Mouse (Mus musculus) ES-CJ7 (cell line): ENCODE measurements around the gene Gpc6.

Source experiments
- DNase-seq: peaks from one replicate; pipeline ENCODE4 v3.0.0; 2011; ENCODE audit warnings: low read depth, low spot score

Gene Gpc6

DNA sequence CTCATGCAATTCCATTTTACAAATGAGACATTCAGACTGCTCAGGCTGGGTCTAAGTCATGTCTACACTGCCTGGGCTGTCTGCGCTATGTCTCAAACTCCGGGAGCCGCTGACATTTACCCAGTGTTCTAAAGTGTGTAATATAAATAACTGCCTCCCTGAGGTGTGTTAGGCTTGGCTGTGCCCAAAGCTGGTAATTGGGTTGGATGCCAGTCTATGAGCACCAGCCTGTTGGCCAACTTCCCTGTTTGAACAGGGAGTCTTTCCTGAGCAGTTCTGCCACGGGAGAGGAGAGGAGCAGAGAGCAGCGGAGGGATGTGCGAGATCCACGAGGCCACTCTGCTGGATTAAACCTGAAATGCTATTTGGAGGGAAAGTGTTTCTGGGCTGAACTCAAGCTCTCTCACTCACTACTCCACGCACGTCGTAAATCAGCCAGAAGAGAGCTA is 785.4 kb downstream of the Gpc6 start:
- DNase-seq = no peak

GRCm38 (mm10) chr14:117712311-117712710 is 787.2 kb downstream of the Gpc6 start:
- no peak for DNase-seq

DNA sequence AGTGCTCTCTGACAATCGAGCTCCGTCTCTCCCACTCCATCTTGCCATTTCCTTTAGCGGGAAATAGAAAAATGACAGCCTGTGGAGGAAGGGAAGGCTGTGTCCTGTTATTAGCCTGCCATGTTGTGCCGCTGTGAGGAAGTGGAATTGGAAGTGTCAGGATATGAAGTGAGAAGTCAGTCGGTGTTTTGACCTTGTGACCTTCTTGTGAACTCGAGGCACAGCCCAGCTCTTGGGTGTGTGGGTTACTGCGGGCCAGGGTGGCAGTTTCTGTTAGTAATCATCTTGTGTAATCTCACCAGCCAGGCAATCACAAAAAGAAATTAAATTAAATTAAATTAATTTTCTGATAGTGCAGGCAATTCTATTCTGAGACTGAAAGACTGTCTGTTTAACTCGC is 789.0 kb downstream of the Gpc6 start:
- no peak for DNase-seq

DNA sequence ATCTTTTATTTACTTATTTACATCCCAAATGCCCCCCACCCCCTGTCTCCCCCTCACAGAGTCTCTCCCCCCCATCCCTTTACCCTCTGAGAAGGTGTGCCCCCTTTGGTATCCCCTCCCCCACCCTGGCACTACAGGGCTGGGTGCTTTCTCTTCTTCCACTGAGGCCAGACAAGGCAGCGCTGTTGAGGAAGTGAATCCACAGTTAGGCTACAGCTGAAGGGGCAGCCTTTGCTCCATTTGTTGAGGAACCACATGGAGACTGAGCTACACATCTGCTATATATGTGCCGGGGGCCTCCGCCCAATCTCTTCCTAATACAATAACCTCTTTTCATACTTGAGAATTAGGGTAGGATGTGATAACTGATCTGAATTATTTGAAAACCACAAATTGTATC is 791.2 kb downstream of the Gpc6 start:
- DNase-seq = no peak

- DNase-seq = no peak
Observed at GRCm38 (mm10) chr14:117728741-117729140, 803.6 kb downstream of the Gpc6 start.

- no peak for DNase-seq
Observed at GRCm38 (mm10) chr14:117755231-117755630, 830.1 kb downstream of the Gpc6 start.

DNA sequence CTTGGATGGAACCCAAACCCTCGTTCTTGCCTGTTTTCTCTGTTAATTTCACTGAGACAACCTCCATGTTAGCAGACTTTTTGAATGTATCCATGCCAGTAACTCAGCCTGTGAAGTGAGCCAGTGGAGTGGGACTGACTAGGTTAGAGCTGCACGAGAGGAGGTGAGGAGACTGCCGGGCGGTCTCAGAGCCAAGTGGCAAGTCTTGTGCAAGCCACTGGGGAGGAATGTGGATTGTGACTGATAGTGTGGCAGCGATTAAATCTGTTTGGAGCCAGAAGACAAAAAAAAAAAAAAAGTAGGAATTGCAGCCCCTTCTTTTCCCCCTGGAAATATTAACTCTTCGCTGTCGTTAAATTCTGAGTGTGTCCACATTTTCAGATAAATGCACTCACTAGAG is 831.4 kb downstream of the Gpc6 start:
- no peak for DNase-seq

DNA sequence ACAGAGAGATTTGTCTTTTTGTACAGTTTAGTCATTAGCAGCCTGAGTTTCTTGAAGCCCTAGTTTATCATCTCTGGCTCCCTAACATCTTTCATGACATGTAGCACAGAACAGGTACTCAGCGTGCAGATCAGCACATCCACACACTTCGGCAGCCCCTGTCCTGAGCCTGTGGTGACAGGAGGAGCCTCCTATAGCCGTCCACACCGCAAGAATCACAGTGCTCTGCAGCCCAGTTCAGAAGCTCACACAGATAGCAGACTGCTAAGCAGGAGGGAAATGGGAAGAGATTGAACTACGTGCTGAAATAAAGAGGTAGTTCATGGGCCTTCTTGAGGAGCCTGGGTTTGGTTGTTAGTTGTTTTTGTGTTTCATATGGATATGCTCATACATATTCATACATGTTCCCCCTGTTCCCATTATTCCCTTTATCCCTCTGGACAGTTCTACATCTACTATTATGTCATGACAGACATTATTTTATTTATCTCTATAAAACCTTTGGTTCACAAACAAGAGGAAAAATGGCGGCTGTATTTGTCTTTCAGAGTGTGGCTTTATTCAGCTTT is 832.8 kb downstream of the Gpc6 start:
- DNase-seq = no peak

DNA sequence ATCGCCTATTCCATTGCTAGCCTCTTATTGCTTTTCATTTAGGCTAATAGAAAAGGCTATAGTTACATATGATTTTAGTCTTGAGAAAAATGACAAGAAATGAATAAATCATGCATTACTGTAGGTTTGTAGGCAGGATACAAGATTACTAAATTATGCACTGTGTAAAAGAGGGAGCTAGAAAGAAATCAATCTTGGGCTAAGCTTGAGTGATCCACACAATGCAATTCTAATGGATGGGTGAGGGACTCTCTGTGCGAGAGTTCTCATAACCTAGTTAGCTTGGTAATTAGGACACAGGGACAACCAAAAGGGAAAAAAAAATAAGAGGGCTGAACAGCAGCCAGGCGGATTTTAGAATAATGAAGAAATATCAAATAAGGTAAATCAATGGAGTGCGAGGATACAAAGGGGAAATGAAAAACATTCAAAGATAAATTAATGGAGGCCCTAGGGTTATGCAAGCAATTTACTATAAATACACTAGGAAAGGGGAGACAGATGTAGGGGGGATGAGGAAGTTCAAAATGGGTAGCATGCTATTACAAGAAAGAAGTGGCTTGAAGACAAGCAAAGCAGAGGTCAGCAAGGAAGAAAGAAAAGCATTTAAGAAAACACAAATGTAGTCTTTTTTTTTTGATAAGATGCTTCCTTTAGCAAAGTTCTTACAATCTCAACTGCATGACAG is 835.9 kb downstream of the Gpc6 start:
- no peak for DNase-seq

DNA sequence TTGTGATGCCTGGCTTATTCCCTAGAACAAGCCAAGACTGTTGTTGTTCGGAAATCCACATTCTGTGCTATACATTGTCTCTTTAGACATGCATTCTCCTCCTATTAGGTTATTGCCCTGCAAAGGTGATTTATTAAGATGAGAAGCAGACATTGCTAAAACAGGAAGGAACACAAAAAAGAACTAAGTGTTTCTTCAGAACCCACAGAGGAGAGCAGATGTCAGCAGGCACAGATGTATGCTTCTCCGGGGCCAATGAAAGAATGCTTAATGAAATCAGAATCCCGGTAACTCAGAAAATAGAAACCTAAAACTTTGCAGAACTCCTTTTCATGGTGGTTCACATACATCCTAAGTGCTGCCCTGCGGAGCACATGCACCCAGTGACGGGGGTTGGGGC is 837.8 kb downstream of the Gpc6 start:
- DNase-seq = no peak

- DNase-seq = no peak
Observed at GRCm38 (mm10) chr14:117767861-117768260, 842.7 kb downstream of the Gpc6 start.

DNA sequence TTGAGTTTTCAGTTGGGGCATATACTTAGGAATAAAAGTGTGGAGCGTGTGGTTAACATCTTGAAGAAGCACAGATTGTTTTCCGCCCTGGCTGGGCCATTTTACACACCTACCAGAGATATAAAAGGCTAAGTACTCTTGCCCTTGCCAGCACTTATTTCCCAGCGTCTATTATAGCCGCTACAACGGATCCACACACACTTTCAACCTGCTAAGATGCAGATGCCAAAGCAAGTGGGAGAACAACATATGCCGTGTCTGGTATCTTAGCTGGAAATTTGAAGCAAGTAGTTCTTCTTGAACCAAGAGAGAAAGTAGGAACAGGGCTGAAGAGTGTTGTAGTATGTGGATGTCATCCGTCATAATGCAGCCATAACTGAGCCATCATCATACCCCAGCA is 843.6 kb downstream of the Gpc6 start:
- DNase-seq = no peak

GRCm38 (mm10) chr14:117773373-117773772 is 848.3 kb downstream of the Gpc6 start:
- DNase-seq = no peak

DNA sequence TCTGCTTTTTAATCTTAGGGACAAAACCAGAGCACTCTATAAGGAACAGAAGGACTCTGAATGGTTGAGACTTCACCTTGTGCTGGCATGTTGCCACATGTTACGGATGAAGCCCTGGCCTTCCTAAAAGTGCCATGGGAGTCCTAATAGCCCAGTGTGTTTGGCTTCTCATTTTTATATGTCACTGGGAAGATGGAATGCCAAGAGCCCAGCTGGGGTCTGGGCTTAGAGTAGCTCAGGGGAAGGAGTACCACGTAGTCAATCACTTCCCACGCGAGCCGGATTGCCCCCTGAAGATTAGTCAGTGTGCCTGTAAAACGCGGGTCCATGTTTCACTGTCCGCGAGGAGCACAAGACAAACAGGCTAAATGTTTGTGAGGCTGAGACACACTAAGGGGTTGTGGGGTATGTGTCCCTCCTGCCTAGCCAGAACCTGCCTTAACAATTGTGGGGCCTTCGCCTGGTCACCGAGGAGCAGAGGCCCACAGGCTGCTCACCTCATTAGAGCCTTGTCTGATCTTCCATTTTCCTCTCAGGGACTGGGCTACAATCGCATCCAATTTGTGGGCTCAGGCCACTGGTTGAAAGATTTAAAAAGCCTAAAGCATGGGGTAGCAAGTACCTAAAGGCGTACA is 852.9 kb downstream of the Gpc6 start:
- DNase-seq = no peak

DNA sequence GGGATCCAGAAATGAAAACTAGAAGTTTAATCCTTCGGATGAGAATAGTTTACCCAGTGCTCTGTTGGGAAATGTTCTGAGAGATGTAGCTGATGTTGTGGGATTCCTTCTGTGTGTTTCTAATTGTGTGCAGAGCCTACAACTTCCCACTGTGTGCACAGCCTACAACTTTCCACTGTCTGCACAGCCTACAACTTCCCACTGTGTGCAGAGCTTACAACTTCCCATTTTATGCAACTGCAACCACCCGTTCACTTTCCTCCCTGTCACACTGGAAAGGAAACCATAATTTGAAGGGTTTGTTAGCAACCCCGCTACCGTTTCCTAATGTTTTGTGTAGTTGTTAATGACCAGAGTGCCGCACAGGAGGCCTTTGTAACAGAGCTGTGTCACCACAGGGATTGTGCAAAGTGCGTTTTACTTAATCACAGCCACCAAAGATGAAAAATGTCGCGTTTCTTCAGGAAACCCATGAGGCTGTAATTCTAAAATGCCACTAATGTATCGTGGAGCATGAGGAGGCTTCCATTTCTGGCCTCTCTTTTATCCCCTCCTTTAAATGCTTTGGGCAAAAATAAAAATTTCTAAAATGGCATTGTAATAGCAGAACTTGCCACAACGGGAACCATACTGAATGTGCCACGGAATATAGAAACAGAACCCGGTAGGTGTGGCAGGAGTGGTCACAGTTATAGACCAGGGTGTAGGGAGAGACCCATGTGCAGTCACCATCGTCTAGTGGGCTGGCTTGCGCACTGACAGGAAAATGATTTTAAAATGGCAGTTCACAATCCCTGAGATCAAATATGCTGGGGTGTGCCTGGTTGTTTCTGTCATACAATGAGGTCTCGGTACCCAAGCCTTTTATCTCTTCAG is 853.7 kb downstream of the Gpc6 start:
- no peak for DNase-seq

GRCm38 (mm10) chr14:117781724-117782123 is 856.6 kb downstream of the Gpc6 start:
- DNase-seq = no peak

GRCm38 (mm10) chr14:117783671-117784262 is 858.7 kb downstream of the Gpc6 start:
- DNase-seq = no peak

DNA sequence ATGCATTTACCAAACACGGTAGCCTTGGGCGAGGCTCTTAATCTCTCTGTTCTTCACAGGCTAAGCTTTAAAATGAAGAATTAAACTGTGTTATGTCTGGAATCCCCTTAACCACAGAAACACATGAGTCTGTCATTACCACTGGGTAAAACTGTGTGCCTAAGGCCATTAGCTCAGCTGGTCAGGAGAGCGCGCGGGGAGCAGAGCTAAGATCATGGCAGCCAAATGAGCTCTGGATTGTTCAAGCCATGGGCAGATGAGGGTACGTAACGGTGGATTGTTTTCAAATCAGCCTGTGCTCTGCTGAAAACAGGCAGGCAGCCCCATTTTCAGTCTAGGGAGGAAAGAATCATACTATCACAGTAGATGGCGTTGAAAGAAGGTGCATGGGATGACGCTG is 859.8 kb downstream of the Gpc6 start:
- DNase-seq = no peak

DNA sequence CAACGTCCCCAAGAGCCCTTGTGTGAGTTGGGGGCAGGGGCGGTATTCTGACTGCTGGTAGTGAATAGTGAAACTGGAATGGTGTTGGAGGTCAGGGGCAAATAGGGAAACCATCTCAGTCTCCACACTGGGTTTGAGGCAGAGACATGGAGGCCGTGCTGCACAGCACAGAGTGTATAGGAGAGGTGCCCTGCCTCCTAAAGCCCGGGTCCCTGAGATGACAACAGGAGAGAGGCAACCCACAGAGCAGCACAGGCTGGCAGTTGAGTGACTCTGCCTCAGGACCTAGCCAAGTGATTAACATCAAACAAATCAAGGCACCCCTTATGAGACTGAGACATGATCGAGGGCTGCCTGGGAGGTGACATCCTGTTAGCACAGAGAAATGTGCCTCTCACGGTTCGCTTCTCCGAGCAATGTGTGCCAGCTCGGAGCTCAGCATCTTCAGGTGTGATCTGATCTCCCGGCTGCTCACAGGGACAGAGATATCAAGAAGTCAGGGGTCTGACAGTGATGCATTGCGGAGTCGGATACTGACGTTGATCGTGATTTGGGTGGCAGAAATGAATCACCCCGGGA is 860.5 kb downstream of the Gpc6 start:
- DNase-seq = no peak

DNA sequence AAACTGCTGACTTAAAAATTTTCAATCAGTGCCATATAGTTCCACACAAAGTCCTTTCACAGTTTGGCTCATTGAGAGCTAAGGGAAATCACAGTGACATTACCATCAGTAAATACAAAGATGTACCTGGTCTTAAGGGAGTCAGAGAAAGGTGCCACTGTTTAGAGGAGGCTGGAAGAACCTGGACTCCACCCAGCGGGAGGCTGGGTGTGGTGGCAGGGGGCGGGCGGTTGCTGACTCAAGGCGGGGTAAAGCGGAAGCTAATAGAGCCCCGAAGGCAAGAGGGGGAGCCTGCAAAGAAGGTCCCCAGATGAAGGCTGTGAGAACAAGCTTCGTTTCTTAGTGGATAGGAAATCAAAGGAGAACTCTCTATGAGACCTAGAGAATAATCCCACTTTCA is 861.5 kb downstream of the Gpc6 start:
- DNase-seq = no peak

GRCm38 (mm10) chr14:117794874-117795273 is 869.8 kb downstream of the Gpc6 start:
- no peak for DNase-seq
